Comparison of ENCODE assay signal across 9 mouse cellular contexts in genomic region chr17:25270795-25271335, GRCm38 (mm10). TPM values are rescaled to one million over a fixed set of nuclear protein-coding genes. Genes with fewer than 3 reads are reported as not detected.
DNase-seq lines count a peak whose midpoint lies in the region; ATAC-seq and TF ChIP-seq lines count a peak whose summit lies in the region.
"Had no signal": no experiment of that assay in that cellular context is flagged by ENCODE, and none has a peak within 500 bp of the region (broad histone marks: within the 10 kb centered on the region; RNA-seq: fewer than 3 reads in every experiment).

No protein-coding gene starts in this region.

- no peak overlapping the region for H3K27ac ChIP-seq in neural tube, embryonic 11.5 days (ENCODE audit: low read depth, low read length)
- H3K27ac ChIP-seq in forebrain, postnatal 0 days (ENCODE audit: low read depth, low read length) = no peak overlapping the region
- H3K27ac ChIP-seq in liver, embryonic 15.5 days (replicated peaks) = peak overlapping the region; percentile 97; the same call in 1 of the 2 replicates
- no peak overlapping the region for H3K27ac ChIP-seq in stomach, postnatal 0 days (replicated peaks)

- TF ChIP-seq CTCF in forebrain, postnatal 0 days (IDR thresholded peaks at IDR 0.05; ENCODE audit: low read depth) = no peak
- no peak for TF ChIP-seq CTCF in stomach, postnatal 0 days (IDR thresholded peaks at IDR 0.05; ENCODE audit: low read depth)

- H3K9me3 ChIP-seq in neural tube, embryonic 11.5 days (ENCODE audit: control insufficient read depth, low read length) = no peaks in the 10 kb centered on the region
- H3K9me3 ChIP-seq in forebrain, postnatal 0 days (ENCODE audit: low read length) = no peaks in the 10 kb centered on the region
- no peaks in the 10 kb centered on the region for H3K9me3 ChIP-seq in liver, embryonic 15.5 days (replicated peaks)
- H3K9me3 ChIP-seq in stomach, postnatal 0 days (ENCODE audit: control insufficient read depth, low read length) = no peaks in the 10 kb centered on the region

- H3K27me3 ChIP-seq in neural tube, embryonic 11.5 days (ENCODE audit: control insufficient read depth, insufficient read depth, low read length) = no peaks in the 10 kb centered on the region
- H3K27me3 ChIP-seq in forebrain, postnatal 0 days (ENCODE audit: insufficient read depth, low read length) = no peaks in the 10 kb centered on the region
- H3K27me3 ChIP-seq in liver, embryonic 15.5 days = no peaks in the 10 kb centered on the region
- no peaks in the 10 kb centered on the region for H3K27me3 ChIP-seq in stomach, postnatal 0 days (ENCODE audit: control insufficient read depth, insufficient read depth, low read length)

- peak overlapping the region; percentile 89 for H3K4me2 ChIP-seq in neural tube, embryonic 11.5 days (ENCODE audit: low read depth)
- H3K4me2 ChIP-seq in forebrain, postnatal 0 days (ENCODE audit: low read depth) = peak overlapping the region; percentile 89
- H3K4me2 ChIP-seq in liver, embryonic 15.5 days = peak overlapping the region; percentile 85
- H3K4me2 ChIP-seq in stomach, postnatal 0 days (replicated peaks; ENCODE audit: low read depth) = peak overlapping the region; percentile 95; the same call in 1 of the 2 replicates

- ATAC-seq in neural tube, embryonic 11.5 days (ENCODE audit: insufficient read depth, low FRiP score, low TSS enrichment) = no peak
- ATAC-seq in forebrain, postnatal 0 days = no peak
- ATAC-seq in liver, embryonic 15.5 days (ENCODE audit: insufficient read depth) = no peak
- no peak for ATAC-seq in stomach, postnatal 0 days (ENCODE audit: low FRiP score, low TSS enrichment)

- no peak for DNase-seq in neural tube, embryonic 11.5 days (ENCODE audit: low spot score)
- no peak for DNase-seq in neural tube, embryonic 10.5 days (ENCODE audit: extremely low spot score, low spot score)
- no peak for DNase-seq in forebrain, postnatal 0 days
- no peak for DNase-seq in stomach, postnatal 0 days (ENCODE audit: low spot score)
- DNase-seq in thymus, postnatal 36 days = no peak
- DNase-seq in Muller cell, postnatal 12 days (ENCODE audit: inconsistent ontology term) = no peak
- DNase-seq in cerebellum, postnatal 4 days (ENCODE audit: low spot score in 2 of 2) = no peak

- peak overlapping the region; percentile 100; the same call in 1 of the 2 replicates for H3K4me3 ChIP-seq in neural tube, embryonic 11.5 days (ENCODE audit: low read depth, low read length)
- no peak overlapping the region for H3K4me3 ChIP-seq in forebrain, postnatal 0 days (ENCODE audit: low read depth, low read length)
- H3K4me3 ChIP-seq in liver, embryonic 15.5 days (replicated peaks) = 0 out of 2 replicates have a peak overlapping the region, but pooled peaks have one; percentile 98
- no peak overlapping the region for H3K4me3 ChIP-seq in stomach, postnatal 0 days (ENCODE audit: low read depth, low read length)

- H3K36me3 ChIP-seq in neural tube, embryonic 11.5 days (ENCODE audit: control insufficient read depth, insufficient read depth, low read length) = peaks cover 29% of the 10 kb centered on the region
- H3K36me3 ChIP-seq in forebrain, postnatal 0 days (ENCODE audit: insufficient read depth) = peaks cover 40% of the 10 kb centered on the region
- H3K36me3 ChIP-seq in liver, embryonic 15.5 days (replicated peaks) = peaks cover 58% of the 10 kb centered on the region
- H3K36me3 ChIP-seq in stomach, postnatal 0 days (ENCODE audit: control insufficient read depth, insufficient read depth, low read length) = peaks cover 14% of the 10 kb centered on the region

- H3K9ac ChIP-seq in neural tube, embryonic 11.5 days (ENCODE audit: low read length) = no peak overlapping the region; the same call in 1 of the 2 replicates
- H3K9ac ChIP-seq in forebrain, postnatal 0 days = no peak overlapping the region; the same call in 1 of the 2 replicates
- H3K9ac ChIP-seq in liver, embryonic 15.5 days = 0 out of 2 replicates have a peak overlapping the region, but pooled peaks have one; percentile 99
- no peak overlapping the region; the same call in 1 of the 2 replicates for H3K9ac ChIP-seq in stomach, postnatal 0 days (ENCODE audit: low read length)

- 90% methylated on average over 2 of the region's 2 CpGs for WGBS in neural tube, embryonic 11.5 days
- 84% methylated on average over 2 of the region's 2 CpGs for WGBS in forebrain, postnatal 0 days
- WGBS in liver, embryonic 15.5 days (ENCODE audit: insufficient replicate concordance) = 74% methylated on average over 2 of the region's 2 CpGs
- 56% methylated on average over 2 of the region's 2 CpGs for WGBS in stomach, postnatal 0 days

- peaks cover 20% of the 10 kb centered on the region for H3K4me1 ChIP-seq in neural tube, embryonic 11.5 days (ENCODE audit: control insufficient read depth, insufficient read depth, low read length)
- H3K4me1 ChIP-seq in forebrain, postnatal 0 days (ENCODE audit: insufficient read depth) = peaks cover 21% of the 10 kb centered on the region
- H3K4me1 ChIP-seq in liver, embryonic 15.5 days (replicated peaks) = peaks cover 47% of the 10 kb centered on the region
- peaks cover 8% of the 10 kb centered on the region; the same call in 1 of the 2 replicates for H3K4me1 ChIP-seq in stomach, postnatal 0 days (replicated peaks; ENCODE audit: control insufficient read depth, insufficient read depth)

- TF ChIP-seq EP300 in stomach, postnatal 0 days (optimal IDR thresholded peaks at IDR 0.05) = no peak

RNA-seq across cellular contexts. Expression of gene Ube2i, which starts 3.6 kb away (rescaled TPM):
- polyA plus RNA-seq in neural tube, embryonic 11.5 days (2014; fragmentation: Nextera tagmentation; extraction: Ambion mirVana) = 774 and 803 TPM in 2 replicates
- total RNA-seq in forebrain, postnatal 0 days (2014; rRNA removed) = 508 and 550 TPM in 2 replicates
- polyA plus RNA-seq in forebrain, postnatal 0 days (2015; fragmentation: Nextera tagmentation; extraction: Ambion mirVana) = 439 and 486 TPM in 2 replicates
- 214 and 242 TPM in 2 replicates for polyA plus RNA-seq in liver, embryonic 15.5 days (2015; fragmentation: Nextera tagmentation; extraction: Ambion mirVana)
- polyA plus RNA-seq in stomach, postnatal 0 days (2015; fragmentation: Nextera tagmentation; extraction: Ambion mirVana) = 308 and 318 TPM in 2 replicates

RNA-seq across cellular contexts. Expression of gene Baiap3, which starts 14.7 kb away (rescaled TPM):
- 1.4 and 1.8 TPM in 2 replicates for polyA plus RNA-seq in neural tube, embryonic 11.5 days (2014; fragmentation: Nextera tagmentation; extraction: Ambion mirVana)
- total RNA-seq in forebrain, postnatal 0 days (2014; rRNA removed) = 30.2 and 70.8 TPM in 2 replicates
- polyA plus RNA-seq in forebrain, postnatal 0 days (2015; fragmentation: Nextera tagmentation; extraction: Ambion mirVana) = 8.2 and 16.2 TPM in 2 replicates
- polyA plus RNA-seq in liver, embryonic 15.5 days (2015; fragmentation: Nextera tagmentation; extraction: Ambion mirVana) = 0.30 and 0.58 TPM in 2 replicates
- polyA plus RNA-seq in stomach, postnatal 0 days (2015; fragmentation: Nextera tagmentation; extraction: Ambion mirVana) = 1.2 and 1.3 TPM in 2 replicates

RNA-seq across cellular contexts. Expression of gene Prss34, which starts 27.3 kb away (rescaled TPM):
- polyA plus RNA-seq in neural tube, embryonic 11.5 days (2014; fragmentation: Nextera tagmentation; extraction: Ambion mirVana) = 0.25 TPM in 1 of 2 replicates, not detected in the other
- total RNA-seq in forebrain, postnatal 0 days (2014; rRNA removed) = not detected in 2 replicates
- polyA plus RNA-seq in forebrain, postnatal 0 days (2015; fragmentation: Nextera tagmentation; extraction: Ambion mirVana) = not detected in 2 replicates
- 3.8 TPM in 2 replicates for polyA plus RNA-seq in liver, embryonic 15.5 days (2015; fragmentation: Nextera tagmentation; extraction: Ambion mirVana)
- polyA plus RNA-seq in stomach, postnatal 0 days (2015; fragmentation: Nextera tagmentation; extraction: Ambion mirVana) = 0.50 and 0.52 TPM in 2 replicates
- total RNA-seq: left cerebral cortex, postnatal 10 days had no signal

RNA-seq across cellular contexts. Expression of gene Tsr3, which starts 30.9 kb away (rescaled TPM):
- polyA plus RNA-seq in neural tube, embryonic 11.5 days (2014; fragmentation: Nextera tagmentation; extraction: Ambion mirVana) = 59.8 and 63.6 TPM in 2 replicates
- total RNA-seq in forebrain, postnatal 0 days (2014; rRNA removed) = 56.6 and 62.0 TPM in 2 replicates
- 70.0 and 78.6 TPM in 2 replicates for polyA plus RNA-seq in forebrain, postnatal 0 days (2015; fragmentation: Nextera tagmentation; extraction: Ambion mirVana)
- 18.9 and 19.1 TPM in 2 replicates for polyA plus RNA-seq in liver, embryonic 15.5 days (2015; fragmentation: Nextera tagmentation; extraction: Ambion mirVana)
- polyA plus RNA-seq in stomach, postnatal 0 days (2015; fragmentation: Nextera tagmentation; extraction: Ambion mirVana) = 31.3 and 33.7 TPM in 2 replicates

RNA-seq across cellular contexts. Expression of gene Gnptg, which starts 30.9 kb away (rescaled TPM):
- 51.9 and 58.7 TPM in 2 replicates for polyA plus RNA-seq in neural tube, embryonic 11.5 days (2014; fragmentation: Nextera tagmentation; extraction: Ambion mirVana)
- total RNA-seq in forebrain, postnatal 0 days (2014; rRNA removed) = 91.3 and 109 TPM in 2 replicates
- 119 and 121 TPM in 2 replicates for polyA plus RNA-seq in forebrain, postnatal 0 days (2015; fragmentation: Nextera tagmentation; extraction: Ambion mirVana)
- polyA plus RNA-seq in liver, embryonic 15.5 days (2015; fragmentation: Nextera tagmentation; extraction: Ambion mirVana) = 19.5 and 21.6 TPM in 2 replicates
- 36.0 and 39.3 TPM in 2 replicates for polyA plus RNA-seq in stomach, postnatal 0 days (2015; fragmentation: Nextera tagmentation; extraction: Ambion mirVana)

Comparison
In these comparisons a context has a peak if more than half of its experiments do, and no peak if none do; other contexts are left out.
1. H3K4me3 ChIP-seq: peak in neural tube, embryonic 11.5 days (single experiment) and liver, embryonic 15.5 days (single experiment); none in forebrain, postnatal 0 days (single experiment) and stomach, postnatal 0 days (single experiment).
2. Peak in every context shown above with its lines, with median percentiles within 50 percentile points of each other: H3K4me2 ChIP-seq.